Mouse (Mus musculus): Measurements from ENCODE around the gene Tnfrsf11a. TPM values are rescaled to one million over a fixed set of nuclear protein-coding genes. Genes with fewer than 3 reads are reported as not detected.

Tnfrsf11a gene
- polyA plus RNA-seq, 1 experiment from 2014 or later, result 3.8 TPM

DNA sequence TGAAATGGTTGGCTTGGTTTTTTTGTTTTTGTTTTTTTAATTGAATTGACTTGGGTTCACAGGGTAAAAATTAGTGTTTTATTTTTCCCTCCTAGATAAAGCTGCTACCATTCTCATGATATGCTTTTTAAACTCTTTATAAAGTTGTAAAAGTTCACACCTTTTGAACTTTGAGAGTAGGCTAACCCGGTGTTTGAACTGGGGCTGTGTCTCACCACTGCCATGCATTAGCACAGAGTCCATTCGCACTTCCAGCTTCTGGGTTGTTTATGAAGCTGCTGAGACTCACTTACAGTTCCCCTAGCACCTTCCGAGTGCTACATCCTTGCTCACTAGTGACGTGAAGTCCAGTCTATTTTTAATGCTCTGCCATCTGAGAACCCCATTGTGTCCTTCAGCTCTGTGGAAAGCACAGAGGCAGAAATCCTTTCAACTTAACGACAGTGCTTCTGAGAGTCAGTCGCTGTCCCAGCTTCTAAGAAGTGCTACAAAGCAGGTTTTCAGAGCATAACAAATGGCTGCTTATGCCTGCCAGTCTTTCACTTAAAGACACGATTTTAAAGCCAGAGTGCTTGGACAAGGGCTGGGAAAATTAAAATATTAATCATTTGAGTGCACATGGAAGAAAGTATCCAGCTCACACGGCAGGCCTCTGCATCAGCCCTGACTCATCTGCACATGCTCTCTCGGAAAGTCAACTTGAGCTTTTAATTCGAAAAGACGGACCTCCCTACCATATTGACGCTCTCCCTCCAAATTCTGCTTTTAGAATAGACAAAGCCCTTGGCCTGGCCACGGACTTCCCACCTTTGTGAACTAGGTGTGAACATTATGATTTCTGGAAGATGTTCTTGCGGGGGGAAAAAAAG, 34.1 kb downstream of the Tnfrsf11a start:
- Histone ChIP-seq H3K27me3 (ENCODE audit: control insufficient read depth, insufficient read depth, low read length) (no peaks in the 10 kb centered on the region), H3K4me3 (ENCODE audit: low read depth, low read length) (no peak overlapping the region), H3K9ac (ENCODE audit: low read length) (no peak overlapping the region), H3K36me3 (ENCODE audit: control insufficient read depth, insufficient read depth, low read length) (no peaks in the 10 kb centered on the region), H3K27ac (replicated peaks) (no peak overlapping the region), H3K4me1 (replicated peaks; ENCODE audit: control insufficient read depth, insufficient read depth) (no peaks in the 10 kb centered on the region), H3K9me3 (ENCODE audit: control insufficient read depth, low read length) (no peaks in the 10 kb centered on the region), H3K4me2 (replicated peaks; ENCODE audit: low read depth) (no peak overlapping the region)
- TF ChIP-seq EP300 (optimal IDR thresholded peaks at IDR 0.05), result no peak
- no peak for TF ChIP-seq CTCF (IDR thresholded peaks at IDR 0.05; ENCODE audit: low read depth)
- DNase-seq (ENCODE audit: low spot score), result no peak
- 59% methylated on average over 14 of the region's 14 CpGs for WGBS
- ATAC-seq (ENCODE audit: low FRiP score, low TSS enrichment), result no peak

DNA sequence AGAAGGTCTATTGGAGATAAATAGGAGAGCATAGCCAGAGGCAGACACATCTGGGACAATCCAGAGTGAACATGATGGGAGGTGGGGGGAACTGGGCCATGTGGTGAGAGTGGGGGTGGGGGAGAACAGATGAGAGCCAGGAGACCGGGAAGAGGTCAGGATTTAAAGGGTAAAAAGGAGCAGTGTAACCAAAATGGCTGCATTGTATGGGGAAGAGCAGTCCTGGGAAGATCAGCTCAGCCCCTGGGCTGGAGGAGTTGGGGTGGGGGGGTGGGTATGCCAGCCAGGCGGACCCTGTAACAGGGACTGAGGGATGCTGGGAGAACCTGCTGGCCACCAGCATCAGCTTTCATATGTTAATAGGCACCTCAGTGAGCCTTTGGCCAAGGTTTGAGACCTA, 34.8 kb downstream of the Tnfrsf11a start:
- Histone ChIP-seq H3K4me3 (ENCODE audit: low read depth, low read length) (no peak overlapping the region), H3K27ac (replicated peaks) (no peak overlapping the region), H3K36me3 (ENCODE audit: control insufficient read depth, insufficient read depth, low read length) (no peaks in the 10 kb centered on the region), H3K9me3 (ENCODE audit: control insufficient read depth, low read length) (no peaks in the 10 kb centered on the region), H3K4me1 (replicated peaks; ENCODE audit: control insufficient read depth, insufficient read depth) (no peaks in the 10 kb centered on the region), H3K4me2 (replicated peaks; ENCODE audit: low read depth) (no peak overlapping the region), H3K27me3 (ENCODE audit: control insufficient read depth, insufficient read depth, low read length) (no peaks in the 10 kb centered on the region), H3K9ac (ENCODE audit: low read length) (no peak overlapping the region)
- ATAC-seq (ENCODE audit: low FRiP score, low TSS enrichment) (no peak), DNase-seq (ENCODE audit: low spot score) (no peak)
- TF ChIP-seq CTCF (IDR thresholded peaks at IDR 0.05; ENCODE audit: low read depth), result no peak
- no peak for TF ChIP-seq EP300 (optimal IDR thresholded peaks at IDR 0.05)
- 85% methylated on average over 2 of the region's 2 CpGs for WGBS

DNA sequence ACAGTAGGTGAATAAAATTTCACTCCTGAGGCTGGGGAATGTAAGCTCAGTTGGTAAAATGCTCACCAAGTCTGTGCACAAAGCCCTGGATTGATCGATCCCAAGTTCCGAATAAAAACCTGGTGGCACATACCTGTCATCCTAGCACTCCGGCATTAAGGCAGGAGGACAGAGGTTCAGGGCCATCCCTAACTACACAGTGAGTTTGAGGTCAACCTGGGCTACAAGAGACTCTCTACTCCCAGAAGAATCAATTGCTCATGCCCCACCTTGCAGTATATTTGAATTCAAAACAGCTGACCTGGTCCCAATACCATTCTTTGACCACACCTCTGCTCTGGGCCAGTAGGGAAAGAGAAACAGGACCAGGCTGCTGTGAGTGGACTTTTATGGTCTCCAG, 35.2 kb downstream of the Tnfrsf11a start:
- Histone ChIP-seq H3K4me1 (replicated peaks; ENCODE audit: control insufficient read depth, insufficient read depth) (no peaks in the 10 kb centered on the region), H3K9me3 (ENCODE audit: control insufficient read depth, low read length) (no peaks in the 10 kb centered on the region), H3K27me3 (ENCODE audit: control insufficient read depth, insufficient read depth, low read length) (no peaks in the 10 kb centered on the region), H3K4me2 (replicated peaks; ENCODE audit: low read depth) (no peak overlapping the region), H3K9ac (ENCODE audit: low read length) (no peak overlapping the region), H3K27ac (replicated peaks) (no peak overlapping the region), H3K36me3 (ENCODE audit: control insufficient read depth, insufficient read depth, low read length) (no peaks in the 10 kb centered on the region), H3K4me3 (ENCODE audit: low read depth, low read length) (no peak overlapping the region)
- no peak for ATAC-seq (ENCODE audit: low FRiP score, low TSS enrichment)
- no peak for DNase-seq (ENCODE audit: low spot score)
- TF ChIP-seq CTCF (IDR thresholded peaks at IDR 0.05; ENCODE audit: low read depth) (no peak), EP300 (optimal IDR thresholded peaks at IDR 0.05) (no peak)
- WGBS, result 95% methylated on average over 3 of the region's 3 CpGs

DNA sequence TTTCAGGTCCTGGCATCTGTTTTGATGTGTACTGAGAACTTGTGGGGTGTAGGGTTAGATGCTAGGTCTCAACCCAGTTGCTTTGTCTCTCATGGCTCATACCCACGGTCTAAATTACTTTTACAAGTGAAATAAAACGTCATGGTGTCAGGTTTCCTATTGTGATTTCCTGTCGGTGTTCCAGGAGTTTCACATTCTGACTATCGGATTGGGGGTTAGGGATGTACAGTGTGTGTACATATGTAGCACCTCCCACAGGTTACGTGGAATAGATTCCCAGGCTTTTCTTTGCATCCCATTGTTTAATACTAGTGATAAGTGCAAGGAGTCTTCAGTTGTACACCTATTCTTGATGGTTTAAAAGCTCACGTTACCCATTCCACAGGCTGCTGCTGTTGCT, 38.5 kb downstream of the Tnfrsf11a start:
- Histone ChIP-seq H3K27me3 (ENCODE audit: control insufficient read depth, insufficient read depth, low read length) (no peaks in the 10 kb centered on the region), H3K9ac (ENCODE audit: low read length) (no peak overlapping the region), H3K36me3 (ENCODE audit: control insufficient read depth, insufficient read depth, low read length) (0 out of 2 replicates have a peak, but pooled peaks cover 2% of the 10 kb centered on the region), H3K4me2 (replicated peaks; ENCODE audit: low read depth) (no peak overlapping the region), H3K9me3 (ENCODE audit: control insufficient read depth, low read length) (no peaks in the 10 kb centered on the region), H3K4me1 (replicated peaks; ENCODE audit: control insufficient read depth, insufficient read depth) (no peaks in the 10 kb centered on the region), H3K27ac (replicated peaks) (no peak overlapping the region), H3K4me3 (ENCODE audit: low read depth, low read length) (no peak overlapping the region)
- ATAC-seq (ENCODE audit: low FRiP score, low TSS enrichment) (no peak), DNase-seq (ENCODE audit: low spot score) (no peak)
- no peak for TF ChIP-seq CTCF (IDR thresholded peaks at IDR 0.05; ENCODE audit: low read depth)
- TF ChIP-seq EP300 (optimal IDR thresholded peaks at IDR 0.05), result no peak
- WGBS, result 27% methylated on average over 6 of the region's 6 CpGs

DNA sequence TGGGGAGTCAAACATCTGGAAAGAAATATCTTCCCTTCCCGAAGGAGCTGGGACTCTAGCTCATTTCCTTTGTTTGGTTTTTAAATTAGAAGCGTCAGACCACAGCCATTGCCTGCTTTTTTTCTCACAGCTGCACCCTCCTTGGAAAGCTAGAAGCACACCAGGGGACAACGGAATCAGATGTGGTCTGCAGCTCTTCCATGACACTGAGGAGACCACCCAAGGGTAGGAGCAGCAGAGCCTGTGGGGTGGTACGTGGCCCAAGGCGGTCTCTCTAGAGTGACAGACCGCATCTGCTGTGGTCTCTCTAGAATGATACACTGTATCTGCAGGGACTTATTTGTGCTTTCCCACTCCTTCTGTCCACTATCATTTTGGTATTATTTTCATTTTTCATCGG, 39.2 kb downstream of the Tnfrsf11a start:
- Histone ChIP-seq H3K4me1 (replicated peaks; ENCODE audit: control insufficient read depth, insufficient read depth) (no peaks in the 10 kb centered on the region), H3K27me3 (ENCODE audit: control insufficient read depth, insufficient read depth, low read length) (no peaks in the 10 kb centered on the region), H3K4me3 (ENCODE audit: low read depth, low read length) (0 out of 2 replicates have a peak overlapping the region, but pooled peaks have one; percentile 6), H3K9me3 (ENCODE audit: control insufficient read depth, low read length) (no peaks in the 10 kb centered on the region), H3K9ac (ENCODE audit: low read length) (no peak overlapping the region), H3K4me2 (replicated peaks; ENCODE audit: low read depth) (no peak overlapping the region), H3K36me3 (ENCODE audit: control insufficient read depth, insufficient read depth, low read length) (0 out of 2 replicates have a peak, but pooled peaks cover 2% of the 10 kb centered on the region), H3K27ac (replicated peaks) (no peak overlapping the region)
- no peak for ATAC-seq (ENCODE audit: low FRiP score, low TSS enrichment)
- DNase-seq (ENCODE audit: low spot score), result no peak
- WGBS, result 53% methylated on average over 7 of the region's 7 CpGs
- TF ChIP-seq CTCF (IDR thresholded peaks at IDR 0.05; ENCODE audit: low read depth) (no peak), EP300 (optimal IDR thresholded peaks at IDR 0.05) (no peak)

DNA sequence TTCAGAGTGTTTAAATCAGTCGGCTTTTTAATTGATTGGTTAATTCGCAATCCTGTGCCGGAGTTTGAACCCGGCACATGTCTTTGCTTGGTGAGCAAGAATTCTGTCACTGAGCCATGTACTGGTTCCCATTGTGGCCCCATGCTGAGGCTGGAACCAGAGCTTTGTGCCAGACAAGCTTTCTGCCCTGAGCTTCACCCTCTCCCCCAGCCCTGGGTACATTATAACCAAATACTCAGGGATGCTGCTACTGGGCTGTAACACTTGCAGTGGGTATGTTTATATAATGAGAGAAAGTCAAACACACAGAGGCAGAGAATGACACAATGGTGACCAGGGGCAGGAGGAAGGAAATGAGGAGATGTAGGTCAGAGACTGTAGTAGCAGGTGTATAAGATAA, 43.8 kb downstream of the Tnfrsf11a start:
- Histone ChIP-seq H3K9me3 (ENCODE audit: control insufficient read depth, low read length) (no peaks in the 10 kb centered on the region), H3K4me3 (ENCODE audit: low read depth, low read length) (no peak overlapping the region), H3K9ac (ENCODE audit: low read length) (no peak overlapping the region), H3K4me1 (replicated peaks; ENCODE audit: control insufficient read depth, insufficient read depth) (no peaks in the 10 kb centered on the region), H3K27ac (replicated peaks) (no peak overlapping the region), H3K36me3 (ENCODE audit: control insufficient read depth, insufficient read depth, low read length) (0 out of 2 replicates have a peak, but pooled peaks cover 2% of the 10 kb centered on the region), H3K4me2 (replicated peaks; ENCODE audit: low read depth) (no peak overlapping the region), H3K27me3 (ENCODE audit: control insufficient read depth, insufficient read depth, low read length) (no peaks in the 10 kb centered on the region)
- ATAC-seq (ENCODE audit: low FRiP score, low TSS enrichment), result no peak
- no peak for DNase-seq (ENCODE audit: low spot score)
- 89% methylated on average over 4 of the region's 4 CpGs for WGBS
- TF ChIP-seq CTCF (IDR thresholded peaks at IDR 0.05; ENCODE audit: low read depth) (no peak), EP300 (optimal IDR thresholded peaks at IDR 0.05) (no peak)

Measured in stomach, postnatal 0 days (tissue).